Mouse (Mus musculus): ENCODE data around the gene 4833439L19Rik. TPM values are rescaled to one million over a fixed set of nuclear protein-coding genes. Genes with fewer than 3 reads are reported as not detected.

Gene 4833439L19Rik
- polyA plus RNA-seq, 1 experiment from 2014 or later = 126 TPM

GRCm38 (mm10) chr13:54560608-54561007, 4.6 kb downstream of the 4833439L19Rik start:
- H3K27me3 ChIP-seq = no peaks in the 10 kb centered on the region
- peaks cover 13% of the 10 kb centered on the region for H3K4me1 ChIP-seq
- ATAC-seq (ENCODE audit: borderline replicate concordance, extremely low read depth, low FRiP score, low TSS enrichment) = no peak
- H3K4me3 ChIP-seq = no peak overlapping the region
- whole genome bisulfite sequencing = 90% methylated on average over 7 of the region's 7 CpGs
- peaks cover 60% of the 10 kb centered on the region for H3K36me3 ChIP-seq
- H3K27ac ChIP-seq = no peak overlapping the region
- H3K9ac ChIP-seq = no peak overlapping the region
- H3K4me2 ChIP-seq = no peak overlapping the region
- H3K9me3 ChIP-seq = no peaks in the 10 kb centered on the region

GRCm38 (mm10) chr13:54559656-54560055, 5.6 kb downstream of the 4833439L19Rik start:
- Histone ChIP-seq H3K9me3 (no peaks in the 10 kb centered on the region), H3K36me3 (peaks cover 61% of the 10 kb centered on the region), H3K4me1 (peaks cover 10% of the 10 kb centered on the region), H3K27me3 (no peaks in the 10 kb centered on the region), H3K4me2 (no peak overlapping the region), H3K9ac (no peak overlapping the region), H3K4me3 (no peak overlapping the region), H3K27ac (no peak overlapping the region)
- ATAC-seq (ENCODE audit: borderline replicate concordance, extremely low read depth, low FRiP score, low TSS enrichment) = no peak
- WGBS = 88% methylated on average over 2 of the region's 2 CpGs

- H3K4me2 ChIP-seq = no peak overlapping the region
- H3K4me1 ChIP-seq = no peaks in the 10 kb centered on the region
- H3K27ac ChIP-seq = no peak overlapping the region
- H3K27me3 ChIP-seq = no peaks in the 10 kb centered on the region
- no peak overlapping the region for H3K4me3 ChIP-seq
- H3K9me3 ChIP-seq = no peaks in the 10 kb centered on the region
- WGBS = 96% methylated on average over 1 of the region's 1 CpGs
- no peak overlapping the region for H3K9ac ChIP-seq
- H3K36me3 ChIP-seq = peaks cover 78% of the 10 kb centered on the region
- no peak for ATAC-seq (ENCODE audit: borderline replicate concordance, extremely low read depth, low FRiP score, low TSS enrichment)
These were observed 7.6 kb downstream of the 4833439L19Rik start for GRCm38 (mm10) chr13:54557652-54558051.

- Histone ChIP-seq H3K4me3 (no peak overlapping the region), H3K36me3 (peaks cover 85% of the 10 kb centered on the region), H3K4me2 (no peak overlapping the region), H3K27me3 (no peaks in the 10 kb centered on the region), H3K27ac (no peak overlapping the region), H3K9ac (no peak overlapping the region), H3K9me3 (no peaks in the 10 kb centered on the region), H3K4me1 (no peaks in the 10 kb centered on the region)
- 76% methylated on average over 3 of the region's 3 CpGs for WGBS
- no peak for ATAC-seq (ENCODE audit: borderline replicate concordance, extremely low read depth, low FRiP score, low TSS enrichment)
These were observed 8.4 kb downstream of the 4833439L19Rik start for GRCm38 (mm10) chr13:54556796-54557195.

GRCm38 (mm10) chr13:54556176-54556575, 9.1 kb downstream of the 4833439L19Rik start:
- ATAC-seq (ENCODE audit: borderline replicate concordance, extremely low read depth, low FRiP score, low TSS enrichment) = no peak
- H3K36me3 ChIP-seq = peaks cover 85% of the 10 kb centered on the region
- WGBS = 87% methylated on average over 9 of the region's 9 CpGs
- H3K27me3 ChIP-seq = no peaks in the 10 kb centered on the region
- no peaks in the 10 kb centered on the region for H3K9me3 ChIP-seq
- H3K4me3 ChIP-seq = no peak overlapping the region
- no peaks in the 10 kb centered on the region for H3K4me1 ChIP-seq
- no peak overlapping the region for H3K27ac ChIP-seq
- no peak overlapping the region for H3K4me2 ChIP-seq
- no peak overlapping the region for H3K9ac ChIP-seq

GRCm38 (mm10) chr13:54548036-54548435, 17.2 kb downstream of the 4833439L19Rik start:
- no peaks in the 10 kb centered on the region for H3K27me3 ChIP-seq
- no peak for ATAC-seq (ENCODE audit: borderline replicate concordance, extremely low read depth, low FRiP score, low TSS enrichment)
- H3K4me1 ChIP-seq = no peaks in the 10 kb centered on the region
- H3K9me3 ChIP-seq = no peaks in the 10 kb centered on the region
- no peak overlapping the region for H3K4me2 ChIP-seq
- H3K36me3 ChIP-seq = peaks cover 53% of the 10 kb centered on the region
- no peak overlapping the region for H3K4me3 ChIP-seq
- H3K27ac ChIP-seq = no peak overlapping the region
- 81% methylated on average over 7 of the region's 7 CpGs for WGBS
- H3K9ac ChIP-seq = no peak overlapping the region

GRCm38 (mm10) chr13:54532134-54532533, 33.1 kb downstream of the 4833439L19Rik start:
- H3K4me3 ChIP-seq = no peak overlapping the region
- peaks cover 54% of the 10 kb centered on the region for H3K36me3 ChIP-seq
- no peak overlapping the region for H3K27ac ChIP-seq
- no peak overlapping the region for H3K9ac ChIP-seq
- no peaks in the 10 kb centered on the region for H3K27me3 ChIP-seq
- ATAC-seq (ENCODE audit: borderline replicate concordance, extremely low read depth, low FRiP score, low TSS enrichment) = no peak
- H3K4me1 ChIP-seq = no peaks in the 10 kb centered on the region
- no peaks in the 10 kb centered on the region for H3K9me3 ChIP-seq
- no peak overlapping the region for H3K4me2 ChIP-seq

- Histone ChIP-seq H3K4me1 (no peaks in the 10 kb centered on the region), H3K4me2 (no peak overlapping the region), H3K9me3 (no peaks in the 10 kb centered on the region), H3K27ac (no peak overlapping the region), H3K36me3 (peaks cover 52% of the 10 kb centered on the region), H3K4me3 (no peak overlapping the region), H3K9ac (no peak overlapping the region), H3K27me3 (no peaks in the 10 kb centered on the region)
- no peak for ATAC-seq (ENCODE audit: borderline replicate concordance, extremely low read depth, low FRiP score, low TSS enrichment)
- WGBS = 84% methylated on average over 6 of the region's 6 CpGs
These were observed 38.1 kb downstream of the 4833439L19Rik start for GRCm38 (mm10) chr13:54527140-54527539.

GRCm38 (mm10) chr13:54521181-54521580, 44.1 kb downstream of the 4833439L19Rik start:
- no peak overlapping the region for H3K27ac ChIP-seq
- H3K4me1 ChIP-seq = no peaks in the 10 kb centered on the region
- no peaks in the 10 kb centered on the region for H3K9me3 ChIP-seq
- no peak for ATAC-seq (ENCODE audit: borderline replicate concordance, extremely low read depth, low FRiP score, low TSS enrichment)
- H3K4me2 ChIP-seq = no peak overlapping the region
- H3K9ac ChIP-seq = no peak overlapping the region
- peaks cover 22% of the 10 kb centered on the region; the same call in 1 of the 2 replicates for H3K36me3 ChIP-seq
- H3K4me3 ChIP-seq = no peak overlapping the region
- no peaks in the 10 kb centered on the region for H3K27me3 ChIP-seq

GRCm38 (mm10) chr13:54520221-54520620, 45.0 kb downstream of the 4833439L19Rik start:
- Histone ChIP-seq H3K4me1 (no peaks in the 10 kb centered on the region), H3K36me3 (peaks cover 16% of the 10 kb centered on the region; the same call in 1 of the 2 replicates), H3K27ac (no peak overlapping the region), H3K4me3 (no peak overlapping the region), H3K9ac (no peak overlapping the region), H3K4me2 (no peak overlapping the region), H3K27me3 (no peaks in the 10 kb centered on the region), H3K9me3 (0 out of 2 replicates have a peak, but pooled peaks cover 2% of the 10 kb centered on the region)
- WGBS = 90% methylated on average over 4 of the region's 4 CpGs
- ATAC-seq (ENCODE audit: borderline replicate concordance, extremely low read depth, low FRiP score, low TSS enrichment) = no peak

- Histone ChIP-seq H3K4me2 (no peak overlapping the region), H3K27me3 (no peaks in the 10 kb centered on the region), H3K36me3 (no peaks in the 10 kb centered on the region), H3K4me1 (peaks cover 12% of the 10 kb centered on the region), H3K9ac (no peak overlapping the region), H3K9me3 (no peaks in the 10 kb centered on the region), H3K27ac (no peak overlapping the region), H3K4me3 (no peak overlapping the region)
- WGBS = 89% methylated on average over 1 of the region's 1 CpGs
- ATAC-seq (ENCODE audit: borderline replicate concordance, extremely low read depth, low FRiP score, low TSS enrichment) = no peak
These were observed 59.3 kb downstream of the 4833439L19Rik start for GRCm38 (mm10) chr13:54505920-54506319.

GRCm38 (mm10) chr13:54504611-54505260, 60.5 kb downstream of the 4833439L19Rik start:
- Histone ChIP-seq H3K27ac (no peak overlapping the region), H3K4me1 (peaks cover 12% of the 10 kb centered on the region), H3K9ac (peak overlapping the region; percentile 73), H3K36me3 (no peaks in the 10 kb centered on the region), H3K9me3 (no peaks in the 10 kb centered on the region), H3K4me2 (peak overlapping the region; percentile 95), H3K4me3 (peak overlapping the region; percentile 68), H3K27me3 (no peaks in the 10 kb centered on the region)
- ATAC-seq (ENCODE audit: borderline replicate concordance, extremely low read depth, low FRiP score, low TSS enrichment) = no peak
- WGBS = 27% methylated on average over 7 of the region's 7 CpGs

Data from lung, embryonic 15.5 days (tissue).